Mouse (Mus musculus) E14TG2a.4 (cell line): ENCODE results near the gene Stpg3.

Source experiments
- CTCF ChIP-seq: conservative IDR thresholded peaks from 2 replicates; pipeline ENCODE4 v1.5.1; 2014; ENCODE audit warnings: low read length
- NANOG ChIP-seq: IDR thresholded peaks from 2 replicates; pipeline ENCODE4 v1.6.1; 2014; ENCODE audit warnings: borderline replicate concordance, low read length, mixed read lengths

- no peak for TF ChIP-seq CTCF
- no peak for TF ChIP-seq NANOG
Observed at GRCm38 (mm10) chr2:25182664-25183063, 31.8 kb downstream of the Stpg3 start.
